Mouse (Mus musculus): ENCODE measurements around the gene Gpr25. TPM values are rescaled to one million over a fixed set of nuclear protein-coding genes. Genes with fewer than 3 reads are reported as not detected.

Gene Gpr25
- total and polyA plus RNA-seq, 3 experiments: not detected

- peak; percentile 19 for DNase-seq (ENCODE audit: extremely low read depth)
- no peaks in the 10 kb centered on the region for H3K27me3 ChIP-seq (replicated peaks)
- dilution Hi-C loops (cut with MboI; ENCODE audit: extremely low pct_ligation_motif_present, extremely low pct_unique_long_range_greater_than_20kb, low sequenced_read_pairs) (no loop called here), in situ Hi-C loops (cut with MboI; ENCODE audit: low pct_ligation_motif_present, low pct_unique_long_range_greater_than_20kb, low sequenced_read_pairs) (no loop called here)
- H3K4me3 ChIP-seq (replicated peaks in 1 of 3; ENCODE audit: low read depth in 2 of 3, low read length in 2 of 3, poor library complexity in 1 of 3): no peak overlapping the region
- no peaks in the 10 kb centered on the region for H3K36me3 ChIP-seq (replicated peaks in 1 of 2; ENCODE audit: control insufficient read depth in 1 of 2, insufficient read depth in 1 of 2, low read length in 1 of 2)
- no peak overlapping the region for H3K9ac ChIP-seq (ENCODE audit: insufficient read depth, low read depth)
- H3K79me2 ChIP-seq (replicated peaks; ENCODE audit: control insufficient read depth, extremely low read depth, insufficient read depth, poor library complexity, severe bottlenecking): no peaks in the 10 kb centered on the region
- peak overlapping the region; percentile 32; the same call in 1 of the 2 replicates for H3K4me2 ChIP-seq (ENCODE audit: insufficient read depth, low read depth, poor library complexity, severe bottlenecking)
- H3K27ac ChIP-seq (ENCODE audit: insufficient read depth, low read depth): no peak overlapping the region
- TF ChIP-seq POLR2A (IDR thresholded peaks at IDR 0.05; ENCODE audit: low read depth, low read length) (no peak), JUND (conservative IDR thresholded peaks at IDR 0.05; ENCODE audit: low read depth, low read length) (0 out of 2 replicates have a peak, but pooled peaks have one; percentile 34), CTCF (conservative IDR thresholded peaks at IDR 0.05 in 1 of 2, IDR thresholded peaks at IDR 0.05 in 1 of 2; ENCODE audit: low read depth in 2 of 2, low read length in 2 of 2) (no peak), E2F4 (IDR thresholded peaks at IDR 0.05; ENCODE audit: insufficient replicate concordance, low read depth, low read length) (no peak), SMC3 (IDR thresholded peaks at IDR 0.05; ENCODE audit: low read depth, low read length) (no peak), PAX5 (IDR thresholded peaks at IDR 0.05; ENCODE audit: low read length) (no peak), NRF1 (IDR thresholded peaks at IDR 0.05; ENCODE audit: low read depth, low read length) (no peak), MYC (IDR thresholded peaks at IDR 0.05; ENCODE audit: low read depth, low read length) (no peak), CHD1 (IDR thresholded peaks at IDR 0.05; ENCODE audit: low read depth, low read length) (no peak), CHD2 (IDR thresholded peaks at IDR 0.05; ENCODE audit: low read length) (peak; percentile 67; the same call in 1 of the 2 replicates), IRF4 (IDR thresholded peaks at IDR 0.05; ENCODE audit: low read depth, low read length) (0 out of 2 replicates have a peak, but pooled peaks have one; percentile 26), TBP (conservative IDR thresholded peaks at IDR 0.05; ENCODE audit: low read depth, low read length) (no peak), BHLHE40 (IDR thresholded peaks at IDR 0.05; ENCODE audit: low read depth, low read length) (peak; percentile 46), EP300 (IDR thresholded peaks at IDR 0.05; ENCODE audit: low read length) (peak; percentile 64), ZNF384 (IDR thresholded peaks at IDR 0.05; ENCODE audit: low read depth, low read length) (no peak), JUN (IDR thresholded peaks at IDR 0.05; ENCODE audit: insufficient read depth, low read depth, low read length) (peak; percentile 47; the same call in 1 of the 2 replicates), HCFC1 (IDR thresholded peaks at IDR 0.05; ENCODE audit: low read depth, low read length) (no peak), ETS1 (conservative IDR thresholded peaks at IDR 0.05; ENCODE audit: low read depth, low read length) (no peak), ZC3H11A (IDR thresholded peaks at IDR 0.05; ENCODE audit: low read depth, low read length) (no peak), GABPA (IDR thresholded peaks at IDR 0.05; ENCODE audit: insufficient replicate concordance, low read depth, low read length) (no peak), USF1 (IDR thresholded peaks at IDR 0.05; ENCODE audit: low read depth, low read length) (no peak), ZKSCAN1 (IDR thresholded peaks at IDR 0.05; ENCODE audit: borderline replicate concordance, low read depth, low read length) (no peak), TCF12 (IDR thresholded peaks at IDR 0.05; ENCODE audit: low read depth, low read length) (peak; percentile 74), ELF1 (IDR thresholded peaks at IDR 0.05; ENCODE audit: low read depth, low read length) (no peak), SIN3A (IDR thresholded peaks at IDR 0.05; ENCODE audit: low read length) (no peak), RAD21 (IDR thresholded peaks at IDR 0.05; ENCODE audit: low read depth, low read length) (no peak), ZMIZ1 (IDR thresholded peaks at IDR 0.05; ENCODE audit: low read depth, low read length) (no peak)
- H3K4me1 ChIP-seq (ENCODE audit: control insufficient read depth in 1 of 2, insufficient read depth in 2 of 2): peaks cover 36 to 54% of the 10 kb centered on the region in 2 experiments
- H3K9me3 ChIP-seq (replicated peaks; ENCODE audit: low read length): peaks cover 14% of the 10 kb centered on the region
Observed at GRCm38 (mm10) chr1:136258495-136258894, 2.2 kb downstream of the Gpr25 start.
